Mouse (Mus musculus) frontal cortex, adult (tissue): ENCODE data around the gene Gnao1.

Source experiments
- ATAC-seq: cut with Nextera tagmentation; 2 replicates; pipeline ENCODE4 v1.9.2; 2017; ENCODE audit warnings: mild to moderate bottlenecking, moderate library complexity, mixed read lengths; ENCODE audit not compliant: low TSS enrichment

The Gnao1 gene

DNA sequence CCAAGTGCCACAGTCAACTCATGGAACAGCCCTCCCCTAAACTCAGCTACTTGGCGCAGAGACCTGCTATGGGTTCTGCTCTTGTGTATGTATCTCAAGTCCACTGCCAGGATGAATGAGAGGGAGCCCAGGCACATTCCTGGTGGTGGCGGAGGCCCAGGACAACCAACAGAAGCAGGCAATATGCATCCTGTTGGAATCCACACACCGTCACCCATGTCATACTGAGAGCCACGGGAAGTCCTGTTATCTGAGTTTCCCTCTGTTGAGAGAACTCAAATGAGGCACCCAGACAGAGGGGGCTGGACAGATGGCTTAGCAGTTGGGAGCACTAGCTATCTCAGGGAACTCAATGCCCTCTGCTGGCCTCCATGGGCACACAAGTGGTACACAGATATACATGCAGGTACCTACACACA is 131.9 kb downstream of the Gnao1 start:
- ATAC-seq = peak; percentile 17; the same call in 1 of the 2 replicates

GRCm38 (mm10) chr8:93945781-93946180 is 136.0 kb downstream of the Gnao1 start:
- ATAC-seq = peak; percentile 48

DNA sequence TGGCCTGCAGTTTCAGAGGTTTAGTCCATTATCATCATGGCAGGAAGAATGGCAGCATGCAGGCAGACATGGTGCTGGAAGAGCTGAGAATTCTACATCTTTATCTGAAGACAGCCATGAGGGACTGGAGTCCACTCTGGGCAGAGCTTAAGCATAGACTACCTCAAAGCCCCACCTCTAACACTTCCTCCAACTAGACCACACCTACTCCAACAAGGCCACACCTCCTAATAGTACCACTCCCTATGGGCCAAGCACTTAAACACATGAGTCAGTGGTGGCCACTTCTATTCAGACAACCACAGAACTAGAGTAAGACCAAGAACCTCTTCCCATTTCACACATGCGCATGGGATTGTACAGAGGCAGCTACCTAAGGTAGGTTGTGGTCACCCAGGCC is 136.6 kb downstream of the Gnao1 start:
- ATAC-seq = no peak

- ATAC-seq = no peak
Measured at GRCm38 (mm10) chr8:93950133-93950532, 140.4 kb downstream of the Gnao1 start.

GRCm38 (mm10) chr8:93952511-93952910 is 142.7 kb downstream of the Gnao1 start:
- ATAC-seq = peak; percentile 51

DNA sequence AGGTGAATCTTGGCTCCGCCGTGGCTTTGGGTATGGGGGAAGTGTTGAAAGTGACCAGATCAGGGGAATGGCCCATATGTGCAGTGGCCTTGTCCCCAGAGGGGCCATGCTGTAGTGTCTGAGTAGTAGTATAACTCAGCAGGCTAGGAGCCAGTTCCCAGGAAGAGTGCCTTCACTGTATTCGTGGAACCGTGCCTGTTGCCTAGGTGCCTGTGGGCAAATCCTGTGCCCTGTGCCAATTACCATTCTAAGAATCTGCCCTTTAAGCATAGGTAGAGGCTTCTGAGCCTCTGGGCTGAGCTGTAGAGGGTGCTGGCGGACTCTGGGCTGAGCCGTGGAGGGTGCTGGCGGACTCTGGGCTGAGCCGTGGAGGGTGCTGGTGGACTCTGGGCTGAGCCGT is 148.6 kb downstream of the Gnao1 start:
- ATAC-seq = peak; percentile 25; the same call in 1 of the 2 replicates

DNA sequence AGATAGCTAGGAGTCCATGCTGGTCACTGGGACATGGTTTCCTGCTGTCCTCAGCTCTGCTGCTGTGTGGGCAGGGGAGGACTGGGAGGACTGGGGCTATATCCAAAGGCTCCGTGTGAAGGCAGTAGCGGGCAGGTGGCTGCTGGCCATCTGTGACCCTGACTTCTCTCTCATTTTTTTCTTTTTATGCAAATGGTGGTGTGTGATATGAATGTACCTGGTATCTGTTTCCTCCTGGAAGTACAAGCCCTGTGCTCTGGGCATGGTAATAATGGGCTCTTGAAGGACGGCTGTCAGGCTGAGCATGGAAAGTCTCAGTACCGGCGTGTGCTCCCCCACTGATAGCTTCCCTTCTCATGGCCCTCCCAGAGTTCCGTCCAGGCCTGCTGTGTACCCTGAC is 151.1 kb downstream of the Gnao1 start:
- ATAC-seq = peak; percentile 24; the same call in 1 of the 2 replicates

DNA sequence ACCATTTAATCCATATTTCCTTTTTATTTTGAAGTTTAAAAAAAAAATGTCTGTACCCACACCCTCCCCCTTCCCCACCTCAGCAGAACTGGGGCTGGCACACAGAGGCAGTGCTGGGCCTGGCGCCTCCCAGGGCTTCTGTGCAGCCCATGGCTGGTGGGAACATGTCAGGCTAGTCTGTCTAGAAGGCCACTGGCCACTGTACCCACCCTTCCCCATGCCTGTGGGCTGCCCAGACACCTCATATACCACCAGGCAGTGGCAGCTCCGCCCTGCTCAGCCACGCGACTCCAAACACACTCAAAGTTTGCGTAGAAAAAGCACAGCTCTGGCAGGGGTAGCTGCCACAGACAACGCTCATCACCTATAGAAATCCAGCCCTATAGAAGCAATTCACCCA is 158.5 kb downstream of the Gnao1 start:
- no peak for ATAC-seq

DNA sequence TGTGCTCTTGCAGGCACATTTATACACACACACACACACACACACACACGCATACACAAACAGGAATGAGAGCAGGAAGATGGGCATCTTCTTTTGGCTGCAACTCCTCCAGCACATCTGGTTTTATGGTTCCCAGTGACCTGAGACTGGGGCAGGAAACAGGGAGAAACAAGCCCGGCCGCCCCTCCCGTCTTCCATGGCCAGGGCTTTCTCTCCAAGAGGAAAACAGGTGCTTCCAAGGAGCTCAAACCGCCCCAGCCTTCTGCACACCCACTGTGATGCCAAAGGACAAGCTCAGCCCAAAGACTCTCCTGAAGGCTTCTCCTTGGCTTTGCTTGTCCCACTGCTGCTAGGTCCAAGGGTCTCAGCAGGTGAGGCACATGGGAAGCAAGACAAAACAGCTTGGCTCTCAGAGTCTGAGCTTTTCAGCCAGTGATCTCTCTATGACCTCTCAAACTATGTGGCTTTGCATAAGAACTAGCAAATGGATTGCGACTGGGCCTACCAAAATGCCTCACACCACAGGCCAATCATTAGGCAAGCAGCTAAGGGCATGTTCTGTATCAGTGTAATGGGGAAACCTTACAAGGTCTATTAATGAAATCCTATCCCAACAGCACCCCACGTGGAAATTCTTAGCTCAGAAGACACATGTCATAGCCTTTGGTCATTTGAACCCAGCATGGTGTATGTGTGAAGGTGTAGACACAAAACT is 160.0 kb downstream of the Gnao1 start:
- ATAC-seq = no peak

- ATAC-seq = no peak
Measured at GRCm38 (mm10) chr8:93971451-93971850, 161.7 kb downstream of the Gnao1 start.

- ATAC-seq = no peak
Measured at GRCm38 (mm10) chr8:93972211-93972610, 162.4 kb downstream of the Gnao1 start.

DNA sequence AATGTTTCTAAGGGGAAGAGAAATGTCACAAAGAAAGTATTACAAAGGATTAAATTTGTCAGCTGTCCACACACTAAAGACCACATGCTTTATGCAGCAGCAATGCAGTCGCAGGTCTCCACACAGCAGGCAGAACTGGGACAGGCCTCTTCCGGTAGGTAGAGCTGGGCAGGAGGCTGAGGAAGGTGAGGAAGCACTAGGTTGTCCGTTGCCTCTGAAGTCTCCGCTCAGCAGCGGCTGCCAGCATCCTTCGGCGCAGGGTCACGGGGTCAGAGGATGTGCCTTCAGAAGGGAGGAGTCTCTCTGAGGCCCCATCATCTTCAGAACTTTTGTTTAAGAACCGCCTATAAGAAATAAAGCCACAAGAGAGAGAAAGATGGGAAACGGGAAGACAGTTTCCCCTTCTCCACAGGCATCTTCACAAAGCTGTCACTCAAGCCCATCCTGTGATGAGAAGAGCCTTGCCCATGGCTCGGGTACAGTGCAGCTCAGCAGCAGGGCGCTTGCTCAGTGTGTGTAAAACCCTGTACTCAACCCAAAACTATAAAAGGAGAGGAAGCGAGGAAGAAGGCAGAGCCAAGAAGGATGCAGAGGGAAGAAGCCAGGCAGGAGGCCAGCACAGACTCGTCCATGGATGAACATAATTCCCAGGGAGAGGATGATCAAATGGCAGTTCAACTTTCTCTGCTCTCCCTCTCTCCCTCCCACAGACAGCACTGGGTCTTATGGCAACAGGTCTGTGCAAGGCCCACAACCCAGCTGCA is 163.4 kb downstream of the Gnao1 start:
- peak; percentile 77 for ATAC-seq

DNA sequence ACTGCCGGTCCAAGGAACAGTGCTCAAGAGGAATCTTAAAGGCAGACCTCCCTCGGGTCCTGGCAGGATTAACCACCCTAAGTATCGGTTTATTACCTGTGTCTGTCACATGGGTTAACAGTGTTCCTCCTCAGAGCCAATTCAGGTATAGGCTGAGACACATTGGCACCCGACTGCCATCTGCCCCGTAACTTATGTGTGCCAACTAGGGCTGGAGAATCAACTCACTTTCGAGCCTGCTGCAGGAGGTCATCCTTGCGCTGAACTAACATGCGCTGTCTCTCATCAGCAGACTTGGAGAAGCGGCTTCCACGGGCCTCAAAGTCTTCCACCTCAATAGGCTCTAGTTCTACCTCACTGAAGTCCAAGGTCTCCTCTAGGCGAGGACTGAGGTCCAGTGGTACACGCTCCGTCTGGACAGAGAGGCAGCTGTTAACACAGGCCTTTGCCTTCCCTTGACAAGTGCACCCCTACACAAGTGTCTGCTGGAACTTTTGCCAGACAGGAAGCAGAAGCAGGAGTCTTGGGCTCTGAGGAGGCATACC is 164.1 kb downstream of the Gnao1 start:
- no peak for ATAC-seq

- no peak for ATAC-seq
Measured at GRCm38 (mm10) chr8:93974602-93975186, 164.9 kb downstream of the Gnao1 start.

DNA sequence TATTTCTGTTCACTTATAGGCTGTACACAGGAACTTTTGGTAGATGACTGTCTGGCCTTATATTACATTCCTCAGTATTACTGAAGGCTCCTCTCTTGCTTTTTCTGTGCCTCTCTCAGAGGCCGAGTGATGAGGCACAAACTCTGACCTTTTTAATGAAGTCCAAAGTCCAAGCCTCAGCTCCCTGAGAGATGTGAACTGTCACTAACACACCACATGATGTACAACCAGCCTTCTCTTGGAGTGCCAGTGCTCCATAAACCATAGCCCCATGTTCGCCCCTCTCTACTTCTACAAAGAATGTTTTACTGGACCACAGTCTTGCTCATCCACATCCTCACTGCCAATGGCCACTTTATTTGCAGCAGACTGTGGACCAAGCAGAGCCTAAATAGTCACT is 165.6 kb downstream of the Gnao1 start:
- ATAC-seq = no peak

- ATAC-seq = no peak
Measured at GRCm38 (mm10) chr8:93976446-93977211, 166.9 kb downstream of the Gnao1 start.

DNA sequence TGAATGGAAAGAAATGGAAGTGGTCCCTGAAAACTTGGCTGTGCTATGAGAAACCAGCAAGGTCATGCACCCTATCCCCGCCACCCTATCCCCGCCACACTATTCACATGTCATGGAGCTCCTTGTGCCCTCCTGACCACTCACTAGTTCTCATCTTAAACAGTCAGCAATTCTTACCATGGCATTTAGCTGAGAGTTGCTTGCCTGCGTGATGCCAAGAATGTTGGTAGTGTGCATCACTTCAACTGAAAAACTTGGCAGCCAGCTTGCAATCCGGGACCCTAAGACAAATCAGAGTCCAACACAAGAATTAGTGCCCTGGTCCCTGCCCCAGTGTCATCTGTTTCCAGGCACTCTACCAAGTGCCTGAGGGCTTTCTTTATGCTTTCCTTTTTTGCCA is 170.4 kb downstream of the Gnao1 start:
- ATAC-seq = no peak

- ATAC-seq = 0 out of 2 replicates have a peak, but pooled peaks have one; percentile 38
Measured at GRCm38 (mm10) chr8:93981679-93982215, 172.0 kb downstream of the Gnao1 start.

DNA sequence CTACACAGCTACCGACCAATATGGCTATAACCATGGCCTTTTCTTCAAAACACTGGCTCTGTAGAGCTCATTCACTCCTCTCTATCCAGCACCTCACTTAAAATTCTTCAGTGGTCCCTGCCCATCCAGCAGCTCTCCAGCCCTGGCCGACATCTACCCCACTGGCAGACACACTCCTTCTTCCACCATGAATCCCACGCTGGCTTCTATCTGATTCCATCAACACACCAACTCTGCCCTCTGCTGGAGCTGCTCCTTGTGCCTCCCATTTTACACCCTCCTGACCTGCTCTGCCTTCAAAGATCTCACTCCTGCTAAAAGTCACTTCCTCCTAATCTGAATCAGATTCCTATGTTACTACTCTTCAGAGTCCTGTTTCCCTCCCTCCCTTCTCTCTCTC is 174.1 kb downstream of the Gnao1 start:
- peak; percentile 64 for ATAC-seq

DNA sequence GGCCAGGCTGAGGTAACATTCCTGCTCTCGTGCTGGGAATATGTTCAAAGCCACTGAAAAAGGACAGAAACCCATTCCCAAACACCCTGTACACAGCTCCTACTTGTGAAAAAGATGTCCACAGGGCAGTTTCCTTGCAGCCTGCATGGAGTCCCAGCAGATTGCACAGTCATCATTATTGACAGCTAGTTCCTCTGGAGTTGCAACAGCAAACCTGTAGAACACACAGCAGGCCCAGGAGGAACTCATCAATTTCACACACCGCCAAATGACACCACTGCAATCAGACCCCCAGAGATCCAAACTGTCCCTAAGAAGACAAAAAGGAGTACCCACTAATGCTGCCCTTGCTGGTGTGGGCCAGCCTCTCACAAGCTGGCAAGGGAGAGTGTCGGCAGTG is 175.0 kb downstream of the Gnao1 start:
- no peak for ATAC-seq

GRCm38 (mm10) chr8:93989739-93990138 is 180.0 kb downstream of the Gnao1 start:
- no peak for ATAC-seq
